Mouse (Mus musculus): ENCODE data around the gene Gphn. TPM values are rescaled to one million over a fixed set of nuclear protein-coding genes. Genes with fewer than 3 reads are reported as not detected.

Gene Gphn
- polyA plus RNA-seq, 1 experiment = 9.1 TPM

- 55% methylated on average over 1 of the region's 1 CpGs for WGBS
- no peak for DNase-seq (ENCODE audit: low read depth, low spot score)
Measured at GRCm38 (mm10) chr12:78685669-78686215, 459.6 kb downstream of the Gphn start.

GRCm38 (mm10) chr12:78688876-78689275, 462.7 kb downstream of the Gphn start:
- DNase-seq (ENCODE audit: low read depth, low spot score) = no peak
- WGBS = 87% methylated on average over 5 of the region's 5 CpGs

- WGBS = 70% methylated on average over 1 of the region's 1 CpGs
- no peak for DNase-seq (ENCODE audit: low read depth, low spot score)
Measured at GRCm38 (mm10) chr12:78691325-78691724, 465.1 kb downstream of the Gphn start, which contains the start of gene Fam71d. Fam71d (plus strand) TSS chr12:78691535.

- whole genome bisulfite sequencing = 97% methylated on average over 2 of the region's 2 CpGs
Measured at GRCm38 (mm10) chr12:78693281-78693680, 467.1 kb downstream of the Gphn start.

GRCm38 (mm10) chr12:78717783-78718182, 491.6 kb downstream of the Gphn start:
- no peak for DNase-seq (ENCODE audit: low read depth, low spot score)

More at GRCm38 (mm10) chr12:78693281-78693680, 467.1 kb downstream of the Gphn start:
- no peak for DNase-seq (ENCODE audit: low read depth, low spot score)

GRCm38 (mm10) chr12:78727723-78728122, 501.5 kb downstream of the Gphn start:
- 54% methylated on average over 4 of the region's 4 CpGs for WGBS

More at GRCm38 (mm10) chr12:78717783-78718182, 491.6 kb downstream of the Gphn start:
- WGBS = 62% methylated on average over 2 of the region's 2 CpGs

More at GRCm38 (mm10) chr12:78727723-78728122, 501.5 kb downstream of the Gphn start:
- no peak for DNase-seq (ENCODE audit: low read depth, low spot score)

Other genes starting within 250 kb of the Gphn start
- not detected in 2 replicates for gene Gm6657, start 32.1 kb upstream of the Gphn start, polyA plus RNA-seq (2012; rRNA removed)